Mouse (Mus musculus): ENCODE data around the gene Gm20708.
"Not testable (repeated sequence)": the region's sequence is repeated elsewhere in the genome, so short reads cannot be mapped to it uniquely, and the experiment has no call there.

Gene Gm20708

DNA sequence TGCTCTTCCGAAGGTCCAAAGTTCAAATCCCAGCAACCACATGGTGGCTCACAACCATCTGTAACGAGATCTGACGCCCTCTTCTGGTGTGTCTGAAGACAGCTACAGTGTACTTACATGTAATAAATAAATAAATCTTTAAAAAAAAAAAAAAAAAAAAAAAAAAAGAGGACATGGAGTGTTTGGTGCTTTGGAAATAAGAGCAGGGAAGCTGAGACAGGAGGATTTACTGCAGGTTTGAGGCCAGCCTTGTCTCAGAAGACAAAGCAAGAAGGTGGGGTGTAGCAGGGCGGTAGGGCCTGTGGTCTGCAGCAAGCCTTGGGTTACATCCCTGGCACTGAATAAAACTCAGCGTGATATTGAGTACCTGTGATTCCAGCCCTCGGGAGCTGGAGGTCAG is 24.0 kb downstream of the Gm20708 start:
- DNase-seq (ENCODE audit: low spot score in 2 of 2), result not testable (repeated sequence)

DNA sequence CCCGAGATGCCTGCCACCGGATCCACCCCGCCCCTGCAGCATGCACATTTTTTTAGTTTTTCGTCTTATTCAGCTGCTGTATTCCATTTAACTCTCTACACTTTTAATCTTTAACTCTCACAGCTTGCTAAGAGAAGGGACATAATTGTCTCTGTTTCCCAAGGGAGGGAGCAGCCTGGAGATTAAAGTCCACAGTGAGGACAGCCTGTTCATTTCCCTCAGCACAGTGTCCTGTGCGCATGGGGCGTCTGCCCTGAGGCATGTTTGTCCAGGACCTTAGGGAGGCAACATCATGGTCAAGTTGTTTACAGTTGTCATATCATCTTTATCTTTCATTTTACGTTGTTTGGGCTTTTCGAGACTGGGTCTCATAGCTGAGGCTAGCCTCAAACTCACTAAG is 24.6 kb downstream of the Gm20708 start:
- no peak for DNase-seq (ENCODE audit: low spot score in 2 of 2)

DNA sequence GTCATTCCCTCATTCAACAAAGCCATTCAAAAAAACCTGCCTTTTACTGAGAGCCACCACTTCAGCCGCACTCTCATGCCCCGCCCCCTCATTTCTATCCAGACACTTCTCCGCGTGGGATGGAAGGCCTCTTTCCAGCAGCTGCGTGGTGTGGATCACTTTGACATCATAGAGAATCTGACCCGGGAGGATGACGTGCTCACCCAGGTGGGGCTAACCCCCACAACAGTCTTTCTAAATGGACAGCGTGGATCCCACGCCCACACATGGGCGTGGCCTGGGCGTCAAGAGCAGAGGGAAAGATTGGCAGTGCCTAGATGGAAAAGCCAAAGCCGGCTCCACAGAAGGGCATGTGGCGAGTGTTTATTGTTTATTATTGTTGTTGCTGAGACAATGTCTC is 26.8 kb downstream of the Gm20708 start:
- no peak for DNase-seq (ENCODE audit: low spot score in 2 of 2)

DNA sequence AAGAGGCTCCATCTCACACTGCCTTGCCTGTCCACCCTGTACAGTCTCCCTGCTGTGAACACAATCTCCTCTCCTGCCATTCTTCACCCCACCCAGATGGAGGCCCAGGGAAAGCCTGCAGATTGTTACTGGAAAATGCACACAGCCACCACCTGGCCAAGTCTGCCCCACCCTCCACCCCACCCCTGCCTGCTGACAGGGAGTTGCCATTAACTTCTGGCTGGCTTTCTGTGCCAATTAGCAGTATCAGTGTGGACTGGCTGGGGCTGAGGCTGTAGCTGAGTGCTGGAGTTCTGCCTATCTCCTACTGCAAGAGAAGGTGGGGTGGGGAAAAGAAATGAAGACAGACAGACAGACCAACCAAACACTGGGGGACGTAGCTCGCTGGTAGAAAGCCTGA is 29.1 kb downstream of the Gm20708 start:
- DNase-seq (ENCODE audit: low spot score in 2 of 2), result no peak

DNA sequence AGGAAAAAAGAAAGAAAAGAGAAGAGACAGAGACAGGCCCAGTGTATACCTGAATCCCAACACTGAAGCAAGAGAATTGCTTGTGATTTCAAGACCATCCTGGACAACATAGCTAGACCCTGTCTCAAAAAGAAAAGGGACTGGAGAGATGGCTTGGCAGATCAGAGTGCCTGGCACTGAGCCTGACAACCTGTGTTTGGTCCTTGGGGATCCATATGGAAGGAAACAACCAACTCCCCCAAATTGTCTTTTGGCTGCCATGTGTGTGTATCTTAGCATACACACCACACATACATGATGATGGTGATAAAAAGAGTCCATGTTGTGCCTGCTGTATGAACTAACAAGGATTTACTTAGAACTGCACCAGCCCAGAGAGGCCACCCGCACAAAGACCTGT is 29.6 kb downstream of the Gm20708 start:
- no peak for DNase-seq (ENCODE audit: low spot score in 2 of 2)

DNA sequence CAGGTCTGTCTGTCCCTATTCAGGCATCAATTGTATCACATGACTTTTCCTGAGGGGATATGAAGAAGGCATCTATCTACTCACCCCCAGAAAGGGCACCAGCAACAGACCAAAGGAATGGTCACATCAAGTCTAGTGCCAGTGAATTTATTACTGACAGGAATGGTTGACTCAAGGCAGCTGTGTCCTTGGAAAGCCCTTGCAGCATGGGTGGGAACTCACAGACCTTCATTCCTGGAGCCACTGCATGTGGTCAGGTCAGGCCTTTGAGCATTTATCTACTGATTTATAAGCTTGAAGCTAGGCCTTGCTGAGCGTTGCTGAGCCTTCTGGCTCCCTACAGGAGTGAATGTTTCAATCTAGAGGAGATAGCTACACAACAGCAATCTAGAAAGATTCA is 31.4 kb downstream of the Gm20708 start:
- no peak for DNase-seq (ENCODE audit: low spot score in 2 of 2)

DNA sequence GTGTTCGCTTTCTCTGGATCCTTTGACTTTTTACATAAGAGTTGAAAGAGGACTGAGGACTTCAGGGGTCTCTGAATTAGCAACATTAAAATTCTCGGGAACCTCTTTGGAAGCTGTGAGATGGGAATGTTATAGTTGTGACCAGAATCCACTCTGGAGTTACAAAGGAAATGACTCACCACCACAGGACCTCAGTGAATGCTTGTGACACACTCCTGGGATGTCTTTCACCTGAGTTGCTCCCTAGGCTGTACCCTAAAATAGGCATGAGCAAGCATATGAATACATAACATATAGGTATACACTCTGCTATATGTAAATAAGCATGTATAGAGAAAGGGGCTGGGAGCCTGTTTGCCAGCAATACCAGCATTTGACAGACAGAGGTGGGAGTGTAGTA is 34.0 kb downstream of the Gm20708 start:
- no peak for DNase-seq (ENCODE audit: low spot score in 2 of 2)

DNA sequence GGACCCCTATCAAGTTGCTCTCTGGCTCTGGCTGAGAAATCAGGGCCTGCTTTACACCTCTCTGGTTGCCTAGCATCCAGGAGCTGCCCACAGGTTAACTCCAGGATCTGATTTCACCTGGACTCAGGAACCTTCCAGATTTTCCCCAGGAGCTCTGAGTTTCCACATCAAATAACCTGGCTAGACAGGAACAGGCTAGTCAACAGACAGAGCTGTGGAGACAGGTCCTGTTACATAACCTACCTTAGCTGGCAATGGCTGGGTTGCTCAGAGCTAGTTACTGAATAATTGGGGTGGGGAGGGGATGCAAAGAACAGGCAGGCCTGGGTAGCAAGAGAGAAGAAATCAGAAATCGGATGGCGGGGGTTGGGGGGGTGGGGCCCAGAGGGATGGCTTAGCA is 35.5 kb downstream of the Gm20708 start:
- DNase-seq (ENCODE audit: low spot score in 2 of 2), result no peak

DNA sequence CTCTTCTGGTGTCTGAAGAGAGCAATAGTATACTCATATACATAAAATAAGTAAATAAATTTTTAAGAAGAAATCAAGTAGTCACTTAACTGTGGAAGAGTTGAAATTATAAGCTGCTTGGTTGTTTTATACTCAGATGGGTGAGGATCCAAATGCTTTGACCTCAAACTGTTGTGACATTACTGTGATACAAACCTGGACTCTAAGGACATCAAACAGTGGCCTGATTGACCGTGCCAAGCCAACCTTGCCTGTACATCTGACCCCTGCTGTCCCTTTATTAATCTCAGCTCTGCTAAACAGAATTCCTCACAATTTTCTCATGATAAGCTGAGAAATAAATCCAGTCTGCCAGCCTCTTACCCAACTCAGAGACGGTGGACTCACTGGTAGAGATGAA is 36.2 kb downstream of the Gm20708 start:
- DNase-seq (ENCODE audit: low spot score in 2 of 2), result no peak

DNA sequence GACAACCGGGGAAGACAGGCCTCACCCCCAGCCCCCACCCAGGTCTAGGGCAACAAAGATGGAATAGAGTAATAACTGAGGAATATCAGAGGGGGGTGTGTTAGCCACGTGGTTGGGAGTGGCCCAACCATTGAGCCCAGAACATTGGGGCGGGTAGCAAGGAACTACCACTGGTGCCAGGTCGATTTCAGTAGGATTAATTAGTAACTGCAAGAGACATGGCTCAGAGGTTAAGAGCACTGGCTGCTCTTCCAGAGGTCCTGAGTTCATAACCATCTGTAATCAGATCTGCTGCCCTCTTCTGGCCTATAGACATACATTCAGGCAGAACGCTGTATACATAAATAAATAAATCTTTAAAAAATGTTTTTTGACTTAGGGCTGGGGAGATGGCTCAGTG is 37.2 kb downstream of the Gm20708 start:
- no peak for DNase-seq (ENCODE audit: low spot score in 2 of 2)

DNA sequence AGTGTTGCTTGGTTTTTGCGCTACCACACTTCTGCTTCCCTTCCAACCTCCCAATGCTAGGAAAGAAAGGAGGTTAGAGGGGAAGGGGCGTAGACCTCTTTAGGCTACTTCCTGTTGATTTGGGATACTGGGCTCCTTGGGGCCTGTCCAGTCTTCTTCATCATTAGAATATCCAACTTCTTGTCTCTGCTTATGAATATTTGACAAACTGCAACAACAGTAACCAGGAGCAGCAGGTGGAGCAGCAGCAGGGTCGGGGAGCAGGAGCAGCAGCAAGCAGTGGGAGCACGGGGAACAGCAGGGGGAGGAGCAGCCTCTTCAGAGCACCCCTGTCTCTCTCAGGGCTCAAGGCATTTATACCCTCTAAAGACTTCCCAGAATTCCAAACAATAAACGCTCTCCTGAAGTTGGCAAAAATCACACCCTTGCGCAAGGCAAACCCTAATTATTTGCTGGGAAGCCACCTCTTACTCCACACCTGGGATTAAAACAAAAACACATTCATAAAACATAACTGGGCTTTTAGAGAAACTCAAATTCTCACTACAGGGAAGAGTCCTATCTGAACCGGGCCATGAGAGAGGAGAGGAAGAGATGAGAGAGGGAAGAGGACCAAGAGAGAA is 38.2 kb downstream of the Gm20708 start:
- no peak for DNase-seq (ENCODE audit: low spot score in 2 of 2)

DNA sequence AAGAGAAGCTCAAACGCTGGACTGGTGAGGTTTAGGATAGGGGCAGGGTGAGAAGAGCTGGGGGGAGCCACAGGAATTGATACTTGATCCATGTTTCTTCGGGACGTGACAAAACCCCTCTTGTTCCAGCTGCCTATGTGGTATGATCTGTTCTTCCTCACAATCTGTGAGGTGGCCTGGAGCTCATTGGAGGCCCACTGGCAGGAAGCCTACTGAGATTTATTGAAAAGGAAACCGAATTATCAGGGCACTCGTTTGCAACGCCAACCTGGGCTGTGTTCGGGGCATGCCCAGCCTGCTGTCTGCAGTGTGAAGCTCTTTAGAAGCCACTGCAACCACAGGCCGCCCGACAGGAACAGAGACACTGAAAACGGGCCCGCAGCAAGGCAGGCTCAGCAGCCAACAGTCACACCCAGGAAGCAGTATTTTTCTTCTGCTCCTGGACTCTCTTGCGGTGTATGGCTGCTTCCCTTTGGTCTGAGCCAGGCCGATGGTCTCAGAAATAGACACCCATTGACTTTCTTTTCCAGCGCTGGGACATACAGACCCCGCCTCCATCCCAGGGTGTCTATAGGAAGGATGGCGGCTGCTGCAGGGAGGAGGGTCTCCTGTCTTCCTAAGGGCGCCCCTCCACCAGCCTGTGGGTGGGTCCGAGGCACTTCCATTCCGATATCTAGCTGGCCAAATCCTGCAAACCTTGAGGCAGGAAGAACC is 39.0 kb downstream of the Gm20708 start:
- DNase-seq (ENCODE audit: low spot score in 2 of 2), result peak; percentile 72 to 73

DNA sequence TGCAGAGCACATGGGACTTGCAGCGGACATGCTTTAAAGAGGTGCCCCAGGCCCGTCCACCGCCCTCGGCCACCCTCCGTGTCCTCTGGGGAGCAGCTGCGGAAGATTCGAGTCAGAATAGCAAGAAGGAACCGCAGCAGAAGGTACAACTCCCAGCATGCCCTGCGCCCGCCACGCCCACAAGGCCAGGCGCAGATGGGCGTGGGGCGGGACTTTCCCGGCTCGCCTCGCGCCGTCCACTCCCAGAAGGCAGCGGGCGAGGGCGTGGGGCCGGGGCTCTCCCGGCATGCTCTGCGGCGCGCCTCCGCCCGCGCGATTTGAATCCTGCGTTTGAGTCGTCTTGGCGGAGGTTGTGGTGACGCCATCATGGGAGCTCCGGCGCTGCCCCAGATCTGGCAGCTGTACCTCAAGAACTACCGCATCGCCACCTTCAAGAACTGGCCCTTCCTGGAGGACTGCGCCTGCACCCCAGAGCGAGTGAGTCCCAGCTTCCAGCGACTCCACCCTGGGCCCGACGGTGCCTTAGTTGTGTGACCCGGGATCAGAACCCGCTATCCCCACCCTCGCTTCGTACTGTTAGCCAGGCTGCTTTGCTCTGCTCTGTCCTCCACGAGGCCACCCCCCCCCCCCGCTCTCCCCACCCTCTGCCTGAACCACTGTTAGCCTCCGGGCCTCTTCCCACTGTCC is 39.7 kb downstream of the Gm20708 start, which contains the start of gene Birc5:
Birc5 (plus strand) TSS at position 267 of the 687 bp plus-strand sequence.
- peak; percentile 95 to 97 for DNase-seq (ENCODE audit: low spot score in 2 of 2)

DNA sequence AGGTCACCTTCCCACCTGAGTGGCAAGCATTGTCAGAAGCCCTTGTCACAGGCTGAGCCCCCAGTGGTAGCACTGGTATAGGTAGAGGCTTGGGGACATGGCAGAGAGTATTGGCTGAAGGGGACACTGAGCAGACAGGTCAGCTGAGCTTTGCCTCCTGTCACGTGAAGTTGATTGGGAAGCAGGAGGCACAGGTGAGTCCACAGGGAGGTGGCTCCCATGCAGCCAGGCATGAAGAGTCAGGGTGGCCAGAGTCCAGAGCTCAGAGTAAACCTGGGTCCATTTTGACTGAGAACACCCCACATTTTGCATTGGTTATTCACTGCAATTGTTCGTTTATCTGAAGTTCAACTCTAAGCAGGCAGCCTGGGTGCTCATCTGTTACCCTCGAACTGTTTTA is 43.4 kb downstream of the Gm20708 start:
- no peak for DNase-seq (ENCODE audit: low spot score in 2 of 2)

DNA sequence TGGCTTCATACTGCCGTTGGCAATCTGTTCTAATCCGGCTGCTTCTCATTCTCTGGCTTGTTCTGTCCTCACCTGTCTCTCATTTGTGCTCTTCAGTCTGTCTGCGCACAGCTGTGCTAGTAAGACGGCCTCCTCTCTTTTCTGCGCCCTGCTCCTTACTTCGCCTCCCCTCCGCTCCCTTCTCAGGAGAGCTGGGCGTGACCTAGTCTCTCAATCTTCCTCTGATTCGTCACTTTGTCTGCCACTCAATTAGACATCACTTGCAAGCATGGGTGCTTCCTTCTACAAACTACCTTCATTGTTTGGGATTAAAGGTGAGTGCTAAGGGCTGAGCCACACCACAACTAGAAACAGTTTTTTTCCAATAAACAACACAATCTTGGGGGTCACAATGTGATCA is 44.8 kb downstream of the Gm20708 start:
- no peak for DNase-seq (ENCODE audit: low spot score in 2 of 2)

DNA sequence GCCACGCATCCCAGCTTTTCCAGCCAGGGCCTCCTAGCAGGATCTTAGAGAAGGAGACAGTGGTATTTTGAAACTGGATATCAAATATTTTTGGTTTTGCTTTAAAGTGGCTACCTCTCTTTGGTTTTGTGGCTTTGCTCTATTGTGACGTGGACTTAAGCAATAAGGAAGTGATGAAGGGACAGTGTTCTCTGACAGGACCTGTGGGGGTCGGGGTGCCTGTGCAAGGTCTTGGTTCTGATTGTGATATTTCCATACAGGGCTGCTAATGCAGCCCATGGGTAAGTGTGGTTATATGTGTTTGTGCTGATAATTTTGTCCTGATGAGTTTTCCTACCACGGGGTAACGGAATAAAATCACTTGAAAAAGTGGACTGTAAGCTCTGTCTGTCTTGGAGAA is 45.9 kb downstream of the Gm20708 start:
- DNase-seq (ENCODE audit: low spot score in 2 of 2), result no peak

DNA sequence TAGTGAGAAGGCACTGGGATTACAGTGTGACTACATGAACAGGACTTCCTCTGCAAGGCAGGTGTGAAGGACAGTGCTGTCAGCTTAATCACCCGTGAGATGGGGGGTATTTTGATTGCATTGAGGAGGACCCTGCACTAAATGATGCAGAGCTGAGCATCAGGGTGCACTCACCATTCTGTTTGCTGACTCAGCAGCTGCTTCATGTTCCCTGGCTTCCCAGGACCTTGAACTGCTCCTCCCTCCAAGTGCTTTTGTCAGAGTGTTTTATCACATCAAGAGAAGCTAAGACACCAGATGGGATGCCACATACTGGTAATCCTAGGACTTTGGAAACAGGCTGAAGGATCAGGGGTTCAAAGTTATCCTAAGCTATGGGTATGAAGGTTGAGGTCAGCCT is 46.5 kb downstream of the Gm20708 start:
- DNase-seq (ENCODE audit: low spot score in 2 of 2), result no peak

DNA sequence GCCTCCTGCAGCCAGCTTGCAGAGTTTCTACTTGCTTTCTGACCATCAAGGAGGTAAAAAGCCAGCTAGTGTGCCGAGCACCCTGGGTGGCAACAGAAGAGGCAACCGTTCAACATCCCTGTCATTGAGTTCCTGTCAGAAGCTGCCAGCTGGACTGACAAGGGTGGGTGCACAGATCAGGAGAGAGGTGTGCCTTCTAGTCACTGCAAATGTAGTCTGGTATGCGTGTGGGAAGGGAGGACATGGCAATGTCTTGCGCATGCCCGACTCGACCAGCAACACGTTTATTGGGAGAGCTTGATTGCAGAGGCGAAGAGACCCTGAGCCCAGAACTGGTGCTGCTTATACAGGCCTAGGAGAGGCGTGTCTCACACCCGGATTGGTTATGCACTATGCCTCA is 48.0 kb downstream of the Gm20708 start:
- DNase-seq (ENCODE audit: low spot score in 2 of 2), result no peak

DNA sequence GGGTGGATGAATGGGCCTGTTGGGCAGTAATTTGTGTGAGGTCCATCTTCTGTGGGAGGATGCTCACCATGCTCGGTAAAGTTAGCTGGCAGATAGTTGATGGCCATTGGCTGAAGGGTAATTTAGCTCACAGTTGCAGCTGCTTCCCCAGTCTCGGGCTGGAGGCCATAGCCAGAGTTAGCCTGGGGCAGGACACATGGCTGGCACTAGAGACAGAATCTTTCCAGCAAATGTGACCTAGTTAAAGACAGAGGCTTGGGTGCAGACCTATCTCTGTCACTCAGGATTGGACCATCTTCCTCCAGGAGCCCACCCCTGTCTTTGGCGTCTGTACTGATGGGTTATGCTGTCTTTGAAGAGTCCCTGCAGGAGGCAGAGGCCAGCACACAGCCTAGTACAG is 48.9 kb downstream of the Gm20708 start:
- no peak for DNase-seq (ENCODE audit: low spot score in 2 of 2)

DNA sequence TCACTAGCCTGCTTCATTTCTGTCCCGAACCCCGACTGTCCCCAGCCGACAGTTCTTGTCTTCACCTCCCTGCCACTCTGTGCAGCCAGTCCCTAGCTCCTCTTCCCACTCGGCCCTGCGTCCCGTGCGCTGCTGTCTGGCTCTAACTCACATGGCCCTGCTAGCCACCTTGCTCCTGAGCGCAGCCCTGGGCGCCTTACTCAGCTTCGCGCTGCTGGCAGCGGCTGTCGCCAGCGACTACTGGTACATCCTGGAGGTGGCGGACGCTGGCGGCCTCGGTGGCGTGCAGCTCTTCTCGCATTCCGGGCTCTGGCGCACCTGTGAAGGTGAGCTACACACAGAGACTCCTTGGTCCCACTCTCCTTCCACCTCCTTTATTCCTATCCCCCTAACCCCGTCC is 51.1 kb downstream of the Gm20708 start, which contains the start of gene Tmem235:
Tmem235 (plus strand) TSS at position 152 of the 400 bp plus-strand sequence.
- DNase-seq (ENCODE audit: low spot score in 2 of 2), result no peak

DNA sequence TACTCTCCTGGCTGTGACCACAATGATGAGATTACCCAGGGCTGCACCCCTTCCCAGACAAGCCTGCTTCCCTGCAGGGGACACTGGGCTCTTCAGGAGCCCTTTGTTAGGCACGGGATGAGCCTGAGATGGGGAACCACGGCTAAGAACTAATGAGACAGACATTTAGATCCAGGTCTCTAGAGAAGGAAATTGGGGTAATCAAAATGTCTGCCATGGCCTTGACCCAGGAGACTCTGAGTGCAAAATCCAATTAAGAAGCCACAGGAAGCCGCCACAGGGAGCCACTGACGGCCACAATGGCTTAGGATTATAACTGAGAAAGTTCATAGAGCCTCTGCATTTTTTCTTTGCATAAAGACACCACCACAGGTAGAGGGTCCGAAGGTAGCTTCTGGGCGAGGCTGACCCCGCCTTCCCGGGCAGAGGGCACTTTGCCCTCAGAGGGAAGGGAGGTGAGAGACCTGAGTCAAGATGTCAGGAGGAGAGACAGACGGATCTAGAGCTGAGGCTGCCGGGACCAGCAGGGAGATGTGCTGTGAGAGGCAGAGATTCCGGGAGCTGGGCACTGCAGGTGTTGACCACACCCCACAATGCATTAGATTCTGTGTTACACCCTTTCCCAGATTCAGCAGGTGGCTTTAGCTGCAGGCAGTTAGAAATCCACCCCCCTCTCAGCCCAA is 53.8 kb downstream of the Gm20708 start:
- no peak for DNase-seq (ENCODE audit: low spot score in 2 of 2)

DNA sequence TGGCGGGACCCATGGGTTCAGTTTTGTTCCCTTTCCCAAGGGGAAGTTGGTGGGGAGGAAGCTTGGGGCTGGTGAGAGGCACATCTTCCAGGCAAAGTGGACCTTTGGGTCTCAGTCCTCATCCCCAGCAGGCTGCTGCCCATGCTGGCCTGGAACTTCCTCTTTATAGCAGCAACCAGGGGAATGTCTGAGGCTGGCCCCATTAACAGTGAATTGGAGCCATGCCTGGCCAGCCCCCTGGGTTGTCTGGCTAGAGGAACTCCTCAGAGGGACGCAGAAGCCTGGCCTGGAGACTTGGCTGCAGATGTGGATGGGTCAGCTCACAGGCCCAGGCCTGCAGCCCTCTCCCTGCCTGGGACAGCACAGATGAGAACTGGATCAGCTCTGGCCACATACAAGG is 55.3 kb downstream of the Gm20708 start:
- no peak for DNase-seq (ENCODE audit: low spot score in 2 of 2)
